Mouse (Mus musculus) stomach, embryonic 14.5 days (tissue): ENCODE results near the gene Rpl18a. TPM values are rescaled to one million over a fixed set of nuclear protein-coding genes. Genes with fewer than 3 reads are reported as not detected.

Experiments used
- ATAC-seq: fragments of 200-750 bp; cut with Nextera tagmentation; 2 replicates; pipeline ENCODE4 v1.8.0; 2017; ENCODE audit warnings: low read depth, moderate TSS enrichment; ENCODE audit not compliant: insufficient number of reproducible peaks, insufficient read depth, low FRiP score
- H3K27ac ChIP-seq: fragments of 300-500 bp; sonication (generic); 2 replicates; pipeline ENCODE4 v1.5.1; 2014; ENCODE audit warnings: mild to moderate bottlenecking, low read length, moderate library complexity, mixed read lengths
- H3K27me3 ChIP-seq: fragments of 300-500 bp; sonication (generic); 2 replicates; pipeline ENCODE4 v1.6.1; 2014; ENCODE audit warnings: low read length, control low read depth, mixed read lengths; ENCODE audit not compliant: control insufficient read depth, insufficient read depth
- H3K36me3 ChIP-seq: fragments of 300-500 bp; sonication (generic); 2 replicates; pipeline ENCODE4 v1.6.1; 2014; ENCODE audit warnings: mild to moderate bottlenecking, control low read depth, low read length, moderate library complexity, mixed read lengths; ENCODE audit not compliant: control insufficient read depth, insufficient read depth
- H3K4me1 ChIP-seq: fragments of 300-500 bp; sonication (generic); 2 replicates; pipeline ENCODE4 v1.6.1; 2014; ENCODE audit warnings: low read length, control low read depth, mixed read lengths; ENCODE audit not compliant: control insufficient read depth, insufficient read depth
- H3K4me2 ChIP-seq: fragments of 300-500 bp; sonication (generic); replicated peaks from 2 replicates; pipeline ENCODE4 v1.6.1; 2014; ENCODE audit warnings: low read depth, low read length, control low read depth
- H3K4me3 ChIP-seq: fragments of 300-500 bp; sonication (generic); 2 replicates; pipeline ENCODE4 v1.5.1; 2014; ENCODE audit warnings: low read depth, low read length, control low read depth
- H3K9ac ChIP-seq: fragments of 300-500 bp; sonication (generic); replicated peaks from 2 replicates; pipeline ENCODE4 v1.6.1; 2014; ENCODE audit warnings: low read depth, mild to moderate bottlenecking, control low read depth, low read length, moderate library complexity, mixed read lengths
- H3K9me3 ChIP-seq: fragments of 300-500 bp; sonication (generic); 2 replicates; pipeline ENCODE4 v1.6.1; 2016; ENCODE audit warnings: low read depth, low read length, control low read depth; ENCODE audit not compliant: control insufficient read depth
- WGBS: fragments of 180-500 bp; shearing (Covaris S2); extraction: QIAGEN DNeasy Blood & Tissue Kit; methylation state at CpG from one replicate; pipeline ENCODE4 v1.1.7; 2014; 5-methylcytosine and 5-hydroxymethylcytosine counted together
- polyA plus RNA-seq: library from polyadenylated mRNA; unstranded; fragments of >200 nt; fragmentation: Nextera tagmentation; extraction: Ambion mirVana; gene quantifications from 2 replicates; pipeline ENCODE4 v1.2.1, GENCODE M21; 2014

Gene Rpl18a
- polyA plus RNA-seq, 1 experiment from 2014 or later: 6,204 TPM

DNA sequence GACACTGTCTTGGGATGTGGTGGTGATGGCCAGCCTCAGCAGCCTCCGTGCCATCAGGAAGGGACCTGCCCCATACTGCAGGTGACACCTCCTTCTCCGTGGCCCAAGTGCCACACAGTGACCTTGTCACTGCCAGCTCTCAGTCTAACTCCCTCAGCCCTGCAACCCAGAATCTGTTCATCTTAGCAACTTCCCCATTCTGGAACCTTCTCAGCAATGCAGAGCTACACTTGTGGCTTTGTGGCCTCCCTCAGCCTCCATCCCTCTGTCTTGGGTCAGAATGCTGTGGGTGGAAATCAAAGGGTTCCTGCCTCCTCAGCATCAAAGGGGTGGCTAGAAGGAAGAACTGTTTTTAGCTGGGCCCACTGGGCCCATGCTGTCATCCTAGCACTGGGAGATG, 43.3 kb downstream of the Rpl18a start:
- ATAC-seq: no peak
- WGBS: 81% methylated on average over 2 of the region's 2 CpGs

DNA sequence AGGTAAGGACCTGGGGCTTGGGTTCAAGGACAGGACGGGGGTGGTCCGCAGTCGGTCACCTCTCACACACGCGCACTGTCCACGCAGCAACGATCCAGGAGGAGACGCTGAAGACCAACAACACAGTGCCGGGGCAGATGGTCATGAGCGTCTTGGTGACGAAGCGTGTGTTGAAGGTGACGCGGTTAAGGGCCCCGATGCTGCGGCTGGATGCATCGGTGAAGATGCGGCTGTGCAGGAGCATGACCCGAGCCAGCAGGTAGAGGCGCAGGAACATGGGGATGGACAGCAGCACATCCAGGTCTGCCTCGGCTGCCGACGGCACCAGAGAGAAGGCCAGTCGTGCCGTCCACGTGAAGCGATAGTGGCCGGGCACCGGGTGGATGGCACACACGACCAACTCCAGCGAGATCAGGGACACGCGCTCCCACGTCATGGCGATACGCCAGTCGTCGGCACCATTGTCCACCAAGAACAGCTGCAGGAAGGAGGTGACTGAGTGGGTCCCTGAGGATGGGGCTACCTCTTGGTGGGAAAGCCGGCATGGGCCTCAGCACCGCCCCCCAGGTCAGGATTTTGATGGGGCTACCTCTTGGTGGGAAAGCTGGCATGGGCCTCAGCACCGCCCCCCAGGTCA, 44.5 kb downstream of the Rpl18a start:
- no peaks in the 10 kb centered on the region for H3K27me3 ChIP-seq
- H3K4me1 ChIP-seq: peaks cover 3% of the 10 kb centered on the region; the same call in 1 of the 2 replicates
- no peak overlapping the region for H3K4me3 ChIP-seq
- ATAC-seq: no peak
- no peak overlapping the region for H3K27ac ChIP-seq
- 87% methylated on average over 41 of the region's 41 CpGs for WGBS
- H3K9ac ChIP-seq: no peak overlapping the region
- no peaks in the 10 kb centered on the region for H3K36me3 ChIP-seq
- H3K9me3 ChIP-seq: no peaks in the 10 kb centered on the region
- H3K4me2 ChIP-seq: no peak overlapping the region

More for the DNA sequence above, 43.3 kb downstream of the Rpl18a start:
- Histone ChIP-seq H3K4me3 (no peak overlapping the region), H3K9ac (no peak overlapping the region), H3K27ac (no peak overlapping the region), H3K36me3 (no peaks in the 10 kb centered on the region), H3K9me3 (no peaks in the 10 kb centered on the region), H3K27me3 (no peaks in the 10 kb centered on the region), H3K4me2 (no peak overlapping the region), H3K4me1 (peaks cover 3% of the 10 kb centered on the region; the same call in 1 of the 2 replicates)

DNA sequence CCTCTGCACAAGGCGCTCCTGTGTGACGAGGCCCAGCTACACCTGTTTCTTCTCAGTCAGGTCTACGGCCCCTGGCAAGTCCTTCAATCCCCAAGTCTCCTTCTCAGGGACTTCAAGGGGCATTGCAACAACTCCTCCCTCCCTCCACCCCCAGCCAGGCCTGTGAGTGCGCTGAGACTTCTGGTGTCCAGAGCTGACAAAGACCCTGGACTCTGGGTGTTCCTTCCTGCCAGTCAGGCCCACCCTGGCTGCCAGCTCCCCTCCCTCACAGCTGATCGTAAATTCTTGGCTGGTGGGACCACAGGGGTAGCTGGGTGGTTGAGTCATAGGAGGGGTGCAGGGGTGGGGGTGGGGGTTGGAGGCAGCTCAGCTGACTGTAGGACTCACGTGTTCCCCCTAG, 45.4 kb downstream of the Rpl18a start:
- no peaks in the 10 kb centered on the region for H3K36me3 ChIP-seq
- no peaks in the 10 kb centered on the region for H3K4me1 ChIP-seq
- ATAC-seq: no peak; the same call in 1 of the 2 replicates
- H3K4me2 ChIP-seq: no peak overlapping the region
- H3K27ac ChIP-seq: no peak overlapping the region
- 0 out of 2 replicates have a peak overlapping the region, but pooled peaks have one; percentile 7 for H3K9ac ChIP-seq
- no peak overlapping the region for H3K4me3 ChIP-seq
- no peaks in the 10 kb centered on the region for H3K9me3 ChIP-seq
- 52% methylated on average over 6 of the region's 6 CpGs for WGBS
- H3K27me3 ChIP-seq: no peaks in the 10 kb centered on the region

DNA sequence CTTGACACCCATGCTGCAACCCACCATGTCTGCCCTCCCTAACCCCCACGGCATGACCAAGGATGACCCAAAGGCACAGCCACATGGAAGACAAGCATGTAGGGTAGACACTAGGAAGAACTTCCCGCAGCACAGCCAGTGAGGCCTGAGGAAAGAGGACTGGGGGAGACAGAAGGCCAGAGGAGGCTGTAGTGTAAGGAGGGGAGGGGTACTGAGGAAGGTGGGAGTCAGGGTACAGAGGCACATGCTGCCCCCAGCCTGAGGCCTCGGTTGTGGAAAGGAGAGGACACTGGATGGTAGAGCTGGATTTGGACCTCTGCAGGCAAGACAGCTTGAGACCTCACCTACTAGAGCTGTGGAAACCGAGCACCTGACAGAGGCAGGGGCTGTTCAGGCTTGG, 46.3 kb downstream of the Rpl18a start:
- ATAC-seq: no peak
- H3K4me2 ChIP-seq: no peak overlapping the region
- H3K36me3 ChIP-seq: no peaks in the 10 kb centered on the region
- H3K27ac ChIP-seq: no peak overlapping the region
- no peaks in the 10 kb centered on the region for H3K27me3 ChIP-seq
- H3K9ac ChIP-seq: no peak overlapping the region
- no peaks in the 10 kb centered on the region for H3K4me1 ChIP-seq
- H3K4me3 ChIP-seq: no peak overlapping the region
- 87% methylated on average over 4 of the region's 4 CpGs for WGBS
- H3K9me3 ChIP-seq: no peaks in the 10 kb centered on the region

DNA sequence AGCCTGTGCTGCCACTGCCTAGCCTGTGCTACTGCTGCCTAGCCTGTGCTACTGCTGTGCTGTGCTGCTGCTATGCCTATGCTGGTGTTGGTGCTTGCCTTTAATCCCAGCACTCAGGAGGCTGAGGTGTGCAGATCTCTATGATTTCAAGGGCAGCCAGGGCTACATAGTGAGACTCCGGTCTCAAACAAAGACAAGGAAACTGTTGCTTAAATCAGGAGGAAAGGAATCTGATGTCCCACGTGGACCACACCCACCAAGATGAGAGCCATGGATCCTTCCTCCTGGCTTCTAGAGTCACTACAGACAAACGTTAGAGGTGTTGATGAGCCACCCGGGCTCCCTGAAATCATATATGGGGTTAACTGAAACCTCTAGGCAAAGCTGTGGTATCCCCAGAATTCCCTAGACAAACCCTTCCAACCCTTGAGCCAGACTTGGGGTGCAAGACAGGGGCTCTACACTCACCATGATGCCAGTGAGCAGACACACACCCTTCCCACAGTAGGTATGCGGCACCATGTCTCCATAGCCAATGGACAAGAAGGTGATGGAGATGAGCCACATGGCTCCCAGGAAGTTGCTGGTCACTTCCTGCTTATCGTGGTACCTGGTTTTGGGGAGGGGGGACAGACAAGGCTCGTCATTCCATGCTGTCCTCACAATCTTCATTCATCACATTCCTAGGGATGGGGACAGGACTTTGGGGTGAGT, 46.9 kb downstream of the Rpl18a start:
- Histone ChIP-seq H3K4me1 (no peaks in the 10 kb centered on the region), H3K27me3 (no peaks in the 10 kb centered on the region), H3K4me2 (no peak overlapping the region), H3K27ac (no peak overlapping the region), H3K9me3 (no peaks in the 10 kb centered on the region), H3K4me3 (no peak overlapping the region), H3K36me3 (no peaks in the 10 kb centered on the region), H3K9ac (no peak overlapping the region)
- ATAC-seq: no peak
- WGBS: 75% methylated on average over 7 of the region's 7 CpGs

DNA sequence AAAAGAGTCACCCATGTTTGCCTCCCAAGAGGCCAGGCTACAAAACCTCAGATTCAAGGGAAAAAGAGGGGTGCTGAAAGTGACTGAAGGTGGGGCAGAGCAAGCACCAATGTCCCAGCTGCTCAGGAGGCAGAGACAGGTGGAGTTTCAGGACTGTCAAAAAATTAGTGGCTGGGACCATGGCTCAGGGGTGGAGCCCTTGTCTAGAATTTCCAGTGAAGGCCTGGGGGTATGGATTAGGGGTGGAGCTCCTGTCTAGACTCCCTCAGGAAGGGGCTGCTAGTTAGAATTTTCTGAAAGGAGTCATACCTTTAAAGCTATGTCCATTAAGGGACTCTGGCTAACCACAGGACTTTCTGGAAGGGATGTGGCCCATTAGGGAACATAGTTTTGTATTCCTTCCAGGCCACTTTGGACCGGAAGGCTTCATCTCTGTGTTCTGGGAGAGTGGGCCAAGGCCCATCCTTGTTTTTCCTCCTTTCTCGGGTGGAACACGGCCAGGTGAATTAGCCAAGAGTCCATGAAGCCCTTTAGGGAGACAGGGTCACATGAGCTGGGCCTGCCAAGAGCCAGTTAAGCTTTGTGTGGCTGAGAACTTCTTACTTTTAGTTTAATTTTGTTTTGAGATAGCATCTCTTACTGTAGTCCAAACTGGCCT, 47.8 kb downstream of the Rpl18a start:
- no peaks in the 10 kb centered on the region for H3K36me3 ChIP-seq
- no peak overlapping the region for H3K4me3 ChIP-seq
- WGBS: 85% methylated on average over 3 of the region's 3 CpGs
- no peak overlapping the region for H3K9ac ChIP-seq
- no peak for ATAC-seq
- H3K27me3 ChIP-seq: no peaks in the 10 kb centered on the region
- H3K4me2 ChIP-seq: no peak overlapping the region
- no peaks in the 10 kb centered on the region for H3K9me3 ChIP-seq
- no peak overlapping the region for H3K27ac ChIP-seq
- no peaks in the 10 kb centered on the region for H3K4me1 ChIP-seq

DNA sequence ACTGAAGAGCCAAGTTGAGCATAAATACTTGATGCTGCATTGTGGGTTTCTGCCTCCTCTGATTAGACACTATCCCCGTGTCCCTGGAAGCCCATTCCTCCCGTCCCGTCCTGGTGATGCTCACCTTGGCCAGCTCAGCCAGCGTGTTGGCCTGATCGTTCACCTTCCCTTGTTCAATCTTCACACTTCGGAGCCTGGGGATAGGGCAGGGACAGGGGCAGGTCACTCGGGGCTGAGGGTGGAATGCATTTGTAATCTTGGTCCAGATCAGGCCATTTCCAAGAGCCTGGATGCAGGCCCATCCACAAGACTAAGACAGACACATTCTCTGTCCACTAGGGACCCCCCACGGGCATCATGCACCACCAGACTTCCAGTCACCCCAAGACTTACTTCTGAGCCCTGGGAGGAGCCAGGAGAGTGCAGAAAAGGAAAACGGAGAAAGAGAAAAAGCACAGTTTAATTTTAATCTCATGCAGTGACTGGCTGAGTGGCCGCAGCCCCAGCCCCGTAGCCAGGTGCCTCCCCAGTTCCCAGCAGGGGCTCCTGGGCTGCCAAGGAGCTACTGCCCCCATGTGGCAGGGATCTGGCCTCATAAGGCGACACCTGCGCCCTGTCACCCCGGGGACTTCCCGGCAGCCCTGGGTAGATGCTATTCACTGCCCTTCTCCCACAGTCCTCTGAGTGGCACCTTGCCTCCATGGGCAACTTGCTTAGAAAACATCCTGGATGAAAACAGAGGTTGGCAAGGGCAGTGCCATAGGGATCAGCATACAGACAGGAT, 50.6 kb downstream of the Rpl18a start:
- Histone ChIP-seq H3K9me3 (no peaks in the 10 kb centered on the region), H3K9ac (no peak overlapping the region), H3K4me3 (no peak overlapping the region), H3K27ac (no peak overlapping the region), H3K27me3 (no peaks in the 10 kb centered on the region), H3K4me1 (no peaks in the 10 kb centered on the region), H3K4me2 (no peak overlapping the region), H3K36me3 (no peaks in the 10 kb centered on the region)
- 54% methylated on average over 15 of the region's 15 CpGs for WGBS
- ATAC-seq: no peak

DNA sequence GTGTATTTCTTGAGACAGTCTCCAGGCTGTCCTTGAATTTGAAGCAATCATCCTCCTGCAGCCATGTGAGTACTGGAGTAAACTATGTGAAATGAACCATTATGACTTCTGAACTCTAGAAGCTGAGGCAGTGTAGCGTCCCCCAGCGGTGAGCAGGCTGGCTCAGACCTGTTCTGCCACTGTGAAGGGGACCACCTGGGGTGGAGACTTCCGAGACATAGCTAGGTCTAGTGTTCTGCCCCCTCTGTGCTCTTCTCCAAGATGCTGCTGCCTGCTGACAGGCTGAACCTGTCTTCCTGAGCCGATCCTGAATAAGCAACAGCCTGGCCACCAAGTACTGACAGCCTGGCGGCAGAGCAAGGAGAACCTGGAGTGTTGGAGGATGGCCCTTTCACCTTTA, 52.1 kb downstream of the Rpl18a start:
- H3K4me2 ChIP-seq: no peak overlapping the region
- no peak overlapping the region for H3K27ac ChIP-seq
- H3K4me3 ChIP-seq: no peak overlapping the region
- no peaks in the 10 kb centered on the region for H3K27me3 ChIP-seq
- peaks cover 5% of the 10 kb centered on the region; the same call in 1 of the 2 replicates for H3K4me1 ChIP-seq
- WGBS: 38% methylated on average over 5 of the region's 5 CpGs
- ATAC-seq: no peak
- H3K36me3 ChIP-seq: no peaks in the 10 kb centered on the region
- no peak overlapping the region for H3K9ac ChIP-seq
- no peaks in the 10 kb centered on the region for H3K9me3 ChIP-seq
